Comparison of ENCODE assay signal across 8 mouse cellular contexts in the genomic region with DNA sequence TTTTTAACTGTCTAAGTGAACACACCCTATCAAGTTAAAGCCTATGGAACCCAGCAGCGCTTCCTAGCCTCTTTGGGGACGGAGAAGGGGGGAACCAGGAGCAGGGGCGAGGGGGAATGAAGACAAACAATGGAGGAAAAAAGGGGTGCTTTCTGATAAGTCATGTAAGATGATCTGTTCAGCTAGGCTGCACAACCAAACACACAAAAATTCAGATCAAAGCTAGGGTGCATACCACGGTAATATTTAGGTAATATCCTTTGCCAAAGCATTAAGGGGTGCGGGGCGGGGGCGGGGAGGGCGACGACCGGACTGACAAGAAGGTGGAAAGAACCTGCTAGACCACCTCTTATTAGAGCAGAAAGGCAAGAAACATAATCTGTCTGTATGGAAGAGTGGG. TPM values are rescaled to one million over a fixed set of nuclear protein-coding genes. Genes with fewer than 3 reads are reported as not detected.
DNase-seq lines count a peak whose midpoint lies in the region; ATAC-seq and TF ChIP-seq lines count a peak whose summit lies in the region.

No protein-coding gene starts in this region.

- H3K36me3 ChIP-seq in lung, embryonic 14.5 days (ENCODE audit: insufficient read depth): no peaks in the 10 kb centered on the region
- H3K36me3 ChIP-seq in limb, embryonic 14.5 days (ENCODE audit: control insufficient read depth, insufficient read depth, low read length): no peaks in the 10 kb centered on the region

- DNase-seq in lung, embryonic 14.5 days: no peak
- DNase-seq in lung, postnatal 25 days (ENCODE audit: low spot score): no peak
- no peak for DNase-seq in limb, embryonic 14.5 days (ENCODE audit: low spot score)
- peak; percentile 14 for DNase-seq in retina, postnatal 1 day
- DNase-seq in layer of hippocampus, postnatal 25 days (ENCODE audit: extremely low spot score in 1 of 2, low spot score in 1 of 2): no peak
- DNase-seq in right cerebral cortex, postnatal 4 days: no peak

- TF ChIP-seq CTCF in lung, embryonic 14.5 days (IDR thresholded peaks at IDR 0.05; ENCODE audit: low read depth): no peak
- TF ChIP-seq CTCF in embryonic fibroblast, embryonic 13.5 days (IDR thresholded peaks at IDR 0.05; ENCODE audit: borderline replicate concordance, insufficient read depth, low read length): no peak

- H3K27me3 ChIP-seq in lung, embryonic 14.5 days (ENCODE audit: insufficient read depth, low read length): no peaks in the 10 kb centered on the region
- no peaks in the 10 kb centered on the region for H3K27me3 ChIP-seq in limb, embryonic 14.5 days (ENCODE audit: control insufficient read depth, insufficient read depth, low read length)

- no peaks in the 10 kb centered on the region for H3K9me3 ChIP-seq in lung, embryonic 14.5 days (ENCODE audit: low read depth, low read length)
- H3K9me3 ChIP-seq in limb, embryonic 14.5 days (ENCODE audit: control insufficient read depth, low read length): no peaks in the 10 kb centered on the region

- peak overlapping the region; percentile 91 for H3K4me3 ChIP-seq in lung, embryonic 14.5 days (ENCODE audit: low read depth, low read length)
- H3K4me3 ChIP-seq in embryonic fibroblast, embryonic 13.5 days (ENCODE audit: insufficient read depth, low read length): peak overlapping the region; percentile 86
- H3K4me3 ChIP-seq in limb, embryonic 14.5 days (replicated peaks; ENCODE audit: low read length): peak overlapping the region; percentile 77

- TF ChIP-seq POLR2A in embryonic fibroblast, embryonic 13.5 days (IDR thresholded peaks at IDR 0.05; ENCODE audit: low read depth, low read length): no peak
- no peak for TF ChIP-seq POLR2A in limb, embryonic 14.5 days (IDR thresholded peaks at IDR 0.05; ENCODE audit: borderline replicate concordance, extremely low read depth, insufficient read depth, insufficient read length)

- no peak for ATAC-seq in lung, embryonic 14.5 days (ENCODE audit: insufficient read depth)
- ATAC-seq in limb, embryonic 14.5 days (ENCODE audit: low FRiP score, low read depth): no peak
- no peak for ATAC-seq in megakaryocyte-erythroid progenitor cell, adult 5-6 weeks (replicated peaks; ENCODE audit: low FRiP score, low TSS enrichment, poor library complexity, severe bottlenecking)

- H3K4me1 ChIP-seq in lung, embryonic 14.5 days (ENCODE audit: insufficient read depth): peaks cover 4% of the 10 kb centered on the region; the same call in 1 of the 2 replicates
- H3K4me1 ChIP-seq in embryonic fibroblast, embryonic 13.5 days (ENCODE audit: control insufficient read depth, insufficient read depth, low read length): peaks cover 4% of the 10 kb centered on the region
- peaks cover 12% of the 10 kb centered on the region for H3K4me1 ChIP-seq in limb, embryonic 14.5 days (ENCODE audit: control insufficient read depth, insufficient read depth, low read length)

- WGBS in lung, embryonic 14.5 days: 16% methylated on average over 10 of the region's 10 CpGs
- 14% methylated on average over 10 of the region's 10 CpGs for WGBS in limb, embryonic 14.5 days

- H3K9ac ChIP-seq in lung, embryonic 14.5 days: peak overlapping the region; percentile 91
- H3K9ac ChIP-seq in limb, embryonic 14.5 days (ENCODE audit: low read depth, low read length, severe bottlenecking): peak overlapping the region; percentile 88

- H3K4me2 ChIP-seq in lung, embryonic 14.5 days: peak overlapping the region; percentile 91
- peak overlapping the region; percentile 73 for H3K4me2 ChIP-seq in limb, embryonic 14.5 days (replicated peaks; ENCODE audit: low read depth, low read length, severe bottlenecking)

- no peak overlapping the region for H3K27ac ChIP-seq in lung, embryonic 14.5 days (ENCODE audit: low read depth)
- H3K27ac ChIP-seq in embryonic fibroblast, embryonic 13.5 days (ENCODE audit: insufficient read depth, low read length): peak overlapping the region; percentile 55; the same call in 1 of the 2 replicates
- H3K27ac ChIP-seq in limb, embryonic 14.5 days (replicated peaks; ENCODE audit: low read depth, low read length): no peak overlapping the region

RNA-seq across cellular contexts. Expression of a gene that starts 1.2 kb away (rescaled TPM):
- 3.8 and 5.3 TPM in 2 replicates for polyA plus RNA-seq in lung, embryonic 14.5 days (2014; fragmentation: Nextera tagmentation; extraction: Ambion mirVana)
- polyA plus RNA-seq in embryonic fibroblast, embryonic 13.5 days (2011; ENCODE audit: insufficient read length, low read depth, missing spikeins): 21.6 and 25.9 TPM in 2 replicates
- 14.6 and 18.0 TPM in 2 replicates for polyA plus RNA-seq in limb, embryonic 14.5 days (2012; rRNA removed)
- 7.7 and 7.9 TPM in 2 replicates for polyA plus RNA-seq in limb, embryonic 14.5 days (2014; fragmentation: Nextera tagmentation; extraction: Ambion mirVana)
- total RNA-seq in layer of hippocampus, postnatal 25 days (2021): 10 to 100 TPM; 28.2 to 30.5 TPM
- total RNA-seq in megakaryocyte-erythroid progenitor cell, adult 5-6 weeks (2014; fragmentation: Nextera tagmentation): 1.7 and 2.8 TPM in 2 replicates
- total RNA-seq in megakaryocyte-erythroid progenitor cell, adult 5-6 weeks (2017): 0.61 and 0.84 TPM in 2 replicates
